Mouse (Mus musculus): Measurements from ENCODE around the gene Dapk3.
A peak's percentile ranks its signal among the peaks of the same experiment; 100 is the strongest.
"Not testable (repeated sequence)": the region's sequence is repeated elsewhere in the genome, so short reads cannot be mapped to it uniquely, and the experiment has no call there.

The Dapk3 gene

GRCm38 (mm10) chr10:81146296-81146695 lies 36.5 kb upstream of the Dapk3 start:
- DNase-seq (ENCODE audit: low read depth): peak; percentile 79

- no peak for DNase-seq (ENCODE audit: low read depth)
Measured at GRCm38 (mm10) chr10:81151261-81151660, 31.5 kb upstream of the Dapk3 start.

GRCm38 (mm10) chr10:81152609-81153008 lies 30.2 kb upstream of the Dapk3 start:
- DNase-seq (ENCODE audit: low read depth): no peak

GRCm38 (mm10) chr10:81154313-81154712 lies 28.5 kb upstream of the Dapk3 start:
- DNase-seq (ENCODE audit: low read depth): no peak

GRCm38 (mm10) chr10:81154736-81155135 lies 28.1 kb upstream of the Dapk3 start:
- no peak for DNase-seq (ENCODE audit: low read depth)

- DNase-seq (ENCODE audit: low read depth): peak; percentile 74
Measured at GRCm38 (mm10) chr10:81161602-81162317, 21.0 kb upstream of the Dapk3 start.

- no peak for DNase-seq (ENCODE audit: low read depth)
Measured at GRCm38 (mm10) chr10:81162318-81162652, 20.5 kb upstream of the Dapk3 start.

- no peak for DNase-seq (ENCODE audit: low read depth)
Measured at GRCm38 (mm10) chr10:81165118-81165517, 17.7 kb upstream of the Dapk3 start.

GRCm38 (mm10) chr10:81167200-81168086 lies 15.4 kb upstream of the Dapk3 start, which contains the start of gene Pias4:
TSS of gene Pias4 (minus strand) at chr10:81167923.
- peak; percentile 100 for DNase-seq (ENCODE audit: low read depth)

- DNase-seq (ENCODE audit: low read depth): no peak
Measured at GRCm38 (mm10) chr10:81168087-81168431, 14.7 kb upstream of the Dapk3 start.

- peak; percentile 96 for DNase-seq (ENCODE audit: low read depth)
Measured at GRCm38 (mm10) chr10:81168521-81169244, 14.1 kb upstream of the Dapk3 start.

- peak; percentile 75 for DNase-seq (ENCODE audit: low read depth)
Measured at GRCm38 (mm10) chr10:81169411-81169900, 13.3 kb upstream of the Dapk3 start.

- DNase-seq (ENCODE audit: low read depth): peak; percentile 89
Measured at GRCm38 (mm10) chr10:81173132-81173531, 9.7 kb upstream of the Dapk3 start.

- DNase-seq (ENCODE audit: low read depth): peak; percentile 92
Measured at GRCm38 (mm10) chr10:81174617-81175344, 8.0 kb upstream of the Dapk3 start.

GRCm38 (mm10) chr10:81175345-81175701 lies 7.5 kb upstream of the Dapk3 start:
- DNase-seq (ENCODE audit: low read depth): not testable (repeated sequence)

GRCm38 (mm10) chr10:81175936-81176465 lies 6.8 kb upstream of the Dapk3 start:
- DNase-seq (ENCODE audit: low read depth): no peak

- DNase-seq (ENCODE audit: low read depth): peak; percentile 97
Measured at GRCm38 (mm10) chr10:81176466-81177271, 6.1 kb upstream of the Dapk3 start, which contains the start of gene Eef2. TSS of gene Eef2 (plus strand) at chr10:81176631.

- DNase-seq (ENCODE audit: low read depth): peak; percentile 52
Measured at GRCm38 (mm10) chr10:81177491-81177925, 5.3 kb upstream of the Dapk3 start.

GRCm38 (mm10) chr10:81177958-81178712 lies 4.7 kb upstream of the Dapk3 start:
- DNase-seq (ENCODE audit: low read depth): no peak

- no peak for DNase-seq (ENCODE audit: low read depth)
Measured at GRCm38 (mm10) chr10:81178927-81179326, 3.9 kb upstream of the Dapk3 start.
